Mouse (Mus musculus) adrenal gland (tissue): ENCODE measurements around the gene Psmd3.
"Not testable (repeated sequence)": the region's sequence is repeated elsewhere in the genome, so short reads cannot be mapped to it uniquely, and the experiment has no call there.

ENCODE experiments used
- intact Hi-C: fragments of 180-260 bp; cut with DNase I; formaldehyde crosslinking; loops from one replicate; pipeline ENCODE4 v1.15.1; 2025

The Psmd3 gene

GRCm38 (mm10) chr11:98713703-98714102 lies 31.3 kb downstream of the Psmd3 start:
- intact Hi-C loops, result loop anchor here (5.0 kb wide), 2 partner anchors 39 to 114 kb away; no protein-coding TSS in a partner anchor

- intact Hi-C loops, result loop anchor here (5.0 kb wide), 1 partner anchor 71 kb away; no protein-coding TSS in a partner anchor
Measured at GRCm38 (mm10) chr11:98715946-98716345, 33.6 kb downstream of the Psmd3 start.

- intact Hi-C loops, result loop anchor here (5.0 kb wide), 1 partner anchor 69 kb away; no protein-coding TSS in a partner anchor
Measured at GRCm38 (mm10) chr11:98717904-98718303, 35.5 kb downstream of the Psmd3 start.

GRCm38 (mm10) chr11:98720756-98721155 lies 38.4 kb downstream of the Psmd3 start:
- intact Hi-C loops, result no loop called here

DNA sequence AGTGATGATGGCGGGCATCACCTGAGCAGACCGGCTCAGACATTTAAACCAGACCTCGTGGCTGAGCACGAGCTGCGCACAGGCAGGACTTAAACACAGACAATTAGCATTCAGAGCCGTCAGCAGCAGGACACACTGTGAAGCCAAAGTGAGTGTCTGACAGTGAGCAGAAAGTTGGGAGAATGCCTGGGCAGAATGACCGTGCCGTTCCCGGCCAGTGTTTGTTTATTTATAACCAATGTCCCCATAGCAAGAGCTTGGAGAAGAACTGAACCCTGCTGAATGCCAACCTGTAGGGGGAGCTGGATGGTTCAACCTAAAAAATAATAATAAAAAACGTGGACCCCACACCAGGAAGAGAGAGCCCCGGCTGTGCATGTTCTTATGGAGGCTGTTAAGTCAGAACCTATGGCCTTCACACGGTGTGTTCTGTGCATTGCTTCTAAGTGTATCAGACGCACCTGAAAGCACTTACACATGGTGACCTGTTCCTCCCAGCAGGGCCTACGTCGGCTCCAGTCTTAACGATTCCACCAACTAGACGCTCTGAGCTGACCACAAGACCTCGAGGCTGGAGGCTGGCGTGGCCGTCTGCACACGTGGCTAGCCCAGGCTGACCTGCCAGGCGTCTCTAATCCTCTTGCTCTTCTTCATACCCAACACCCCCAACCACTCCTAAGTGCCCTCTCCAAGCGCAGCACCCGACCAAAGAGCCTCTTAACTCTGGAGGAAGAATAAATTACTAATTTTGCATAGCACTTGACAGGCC lies 39.3 kb downstream of the Psmd3 start:
- intact Hi-C loops, result no loop called here

DNA sequence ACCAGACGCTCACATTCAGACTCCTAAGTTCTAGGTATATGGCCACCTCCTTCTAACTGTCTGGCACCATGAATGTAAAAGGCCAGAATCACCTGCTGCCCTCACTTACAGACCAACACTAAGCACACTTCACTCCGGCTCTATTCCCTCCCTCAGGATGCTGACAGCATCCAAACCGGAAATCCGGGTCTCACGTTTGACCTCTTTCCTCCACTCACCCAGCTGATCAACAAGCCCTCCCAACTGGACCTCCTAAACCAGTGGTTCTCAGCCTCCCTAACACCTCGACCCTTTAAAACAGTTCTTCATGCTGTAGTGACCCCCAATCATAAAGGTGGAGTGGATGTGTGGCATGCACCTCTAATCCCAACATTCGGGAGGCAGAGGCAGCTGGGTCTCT lies 40.7 kb downstream of the Psmd3 start:
- intact Hi-C loops, result no loop called here

GRCm38 (mm10) chr11:98725926-98726506 lies 43.7 kb downstream of the Psmd3 start:
- intact Hi-C loops, result no loop called here

GRCm38 (mm10) chr11:98729119-98729588 lies 46.8 kb downstream of the Psmd3 start, which contains the start of gene Med24:
Gene Med24, minus strand, starts transcription at chr11:98729435.
- intact Hi-C loops, result no loop called here

- intact Hi-C loops, result no loop called here
Measured at GRCm38 (mm10) chr11:98730727-98731126, 48.4 kb downstream of the Psmd3 start.

DNA sequence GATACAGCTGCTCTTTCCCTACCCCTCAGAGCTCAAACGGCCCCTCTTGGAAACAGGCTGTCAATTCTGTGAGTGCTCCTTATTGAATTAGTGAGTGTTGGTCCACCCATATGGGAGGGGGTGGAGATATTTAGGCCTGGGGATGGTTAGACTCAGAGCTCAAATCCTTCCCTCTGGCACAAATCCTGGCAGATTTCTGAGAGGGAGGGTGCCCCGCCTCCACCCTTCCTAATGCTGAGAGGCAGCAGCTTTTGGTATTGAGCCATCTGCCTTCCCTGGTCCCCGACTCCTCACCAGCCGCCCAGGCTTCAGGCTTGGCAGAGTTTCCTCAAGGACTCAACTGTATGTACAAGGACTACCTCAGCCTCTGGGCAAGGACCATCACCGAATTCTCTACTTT lies 48.8 kb downstream of the Psmd3 start:
- intact Hi-C loops, result no loop called here

DNA sequence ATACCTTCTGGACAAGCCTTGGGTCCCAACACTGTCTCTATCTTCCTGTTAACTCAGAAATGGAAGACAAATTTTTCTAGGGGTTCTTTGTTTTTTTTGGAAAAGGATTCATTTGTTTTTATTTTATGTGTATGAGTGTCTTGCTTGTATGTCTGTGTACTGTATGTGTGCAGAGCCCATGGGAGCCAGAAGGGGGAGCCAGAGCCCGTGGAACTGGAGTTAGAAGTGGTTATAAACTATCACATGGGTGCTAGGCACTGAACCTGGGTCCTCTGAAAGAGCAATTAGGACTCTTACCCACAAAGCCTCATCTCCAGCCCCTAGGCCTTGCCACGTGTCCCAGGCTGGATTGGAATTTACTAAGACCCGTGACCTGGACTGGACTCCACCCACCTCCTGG lies 51.7 kb downstream of the Psmd3 start:
- intact Hi-C loops, result no loop called here

- intact Hi-C loops, result no loop called here
Measured at GRCm38 (mm10) chr11:98735111-98735510, 52.8 kb downstream of the Psmd3 start.

GRCm38 (mm10) chr11:98736176-98736575 lies 53.8 kb downstream of the Psmd3 start:
- intact Hi-C loops, result no loop called here

DNA sequence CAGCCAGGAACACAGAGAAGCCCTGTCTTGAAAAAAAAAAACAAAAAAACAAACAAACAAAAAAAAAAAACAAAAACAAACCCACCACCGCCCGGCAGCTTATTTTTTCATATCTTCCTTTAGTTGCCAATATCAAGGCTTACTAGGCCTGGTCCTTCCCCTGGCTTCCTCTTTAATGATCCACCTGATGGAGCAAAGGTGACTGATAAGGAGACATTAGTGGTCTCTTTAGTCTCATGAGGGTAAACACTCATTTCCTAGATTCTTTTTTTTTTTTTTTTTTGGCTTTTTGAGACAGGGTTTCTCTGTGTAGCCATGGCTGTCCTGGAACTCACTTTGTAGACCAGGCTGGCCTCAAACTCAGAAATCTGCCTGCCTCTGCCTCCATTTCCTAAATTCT lies 54.9 kb downstream of the Psmd3 start:
- intact Hi-C loops, result not testable (repeated sequence)

DNA sequence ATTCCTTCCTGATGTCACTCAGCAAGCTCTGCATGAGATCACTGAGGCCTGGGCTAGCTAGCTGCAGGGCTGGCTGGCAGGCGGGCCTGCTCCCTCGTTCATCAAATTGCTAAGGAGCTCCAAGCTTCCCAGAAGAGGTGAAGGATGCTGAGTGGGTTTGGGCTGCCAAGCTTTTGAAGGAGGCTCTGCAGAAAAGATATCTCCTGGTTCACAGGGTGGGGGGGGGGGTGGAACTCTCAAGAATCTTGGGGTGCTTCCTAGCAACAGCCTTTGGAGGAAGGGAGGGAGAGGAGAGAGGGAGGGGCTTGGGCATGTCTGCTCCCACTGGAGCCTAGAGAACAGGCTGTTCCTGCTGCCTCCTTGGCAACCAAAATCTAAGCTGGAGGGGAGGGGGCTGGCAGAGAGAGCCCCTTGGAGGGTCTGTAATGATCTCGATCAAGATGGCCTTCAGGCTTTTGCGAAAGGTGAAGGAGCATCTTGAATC lies 56.1 kb downstream of the Psmd3 start:
- intact Hi-C loops, result no loop called here

- intact Hi-C loops, result no loop called here
Measured at GRCm38 (mm10) chr11:98738925-98739324, 56.6 kb downstream of the Psmd3 start.

- intact Hi-C loops, result no loop called here
Measured at GRCm38 (mm10) chr11:98740026-98740392, 57.7 kb downstream of the Psmd3 start.

- intact Hi-C loops, result no loop called here
Measured at GRCm38 (mm10) chr11:98740393-98741050, 58.2 kb downstream of the Psmd3 start, which contains the start of gene Thra. Gene Thra, plus strand, starts transcription at chr11:98740638.

- intact Hi-C loops, result no loop called here
Measured at GRCm38 (mm10) chr11:98741051-98741620, 58.8 kb downstream of the Psmd3 start.

- intact Hi-C loops, result loop anchor here (2.0 kb wide), 1 partner anchor 45 kb away; no protein-coding TSS in a partner anchor
Measured at GRCm38 (mm10) chr11:98741622-98742396, 59.5 kb downstream of the Psmd3 start.
